8 mouse cellular contexts compared by ENCODE assay signal in genomic region chr4:143238241-143239031, GRCm38 (mm10). TPM values are rescaled to one million over a fixed set of nuclear protein-coding genes. Genes with fewer than 3 reads are reported as not detected.
A peak's percentile ranks its signal among the peaks of the same experiment; 100 is the strongest.
DNase-seq lines count a peak whose midpoint lies in the region; ATAC-seq and TF ChIP-seq lines count a peak whose summit lies in the region.

No protein-coding gene starts in this region.

- DNase-seq in layer of hippocampus, adult 18-20 months (ENCODE audit: low spot score in 2 of 2): peak; percentile 16 to 47
- DNase-seq in layer of hippocampus, adult 9-11 months: no peak
- DNase-seq in embryonic facial prominence, embryonic 10.5 days (ENCODE audit: low spot score): peak; percentile 55
- DNase-seq in limb, embryonic 11.5 days (ENCODE audit: low spot score): peak; percentile 73
- peak; percentile 77 for DNase-seq in midbrain, embryonic 14.5 days
- DNase-seq in stomach, postnatal 0 days (ENCODE audit: low spot score): peak; percentile 45

- no peak for TF ChIP-seq EP300 in stomach, postnatal 0 days (optimal IDR thresholded peaks at IDR 0.05)

- no peaks in the 10 kb centered on the region for H3K27me3 ChIP-seq in embryonic facial prominence, embryonic 10.5 days (replicated peaks; ENCODE audit: low read depth, poor library complexity, severe bottlenecking)
- H3K27me3 ChIP-seq in hindbrain, embryonic 15.5 days: no peaks in the 10 kb centered on the region
- no peaks in the 10 kb centered on the region for H3K27me3 ChIP-seq in limb, embryonic 11.5 days (ENCODE audit: control insufficient read depth, insufficient read depth, low read length)
- H3K27me3 ChIP-seq in midbrain, embryonic 14.5 days (ENCODE audit: control insufficient read depth, insufficient read depth, low read length): no peaks in the 10 kb centered on the region
- H3K27me3 ChIP-seq in stomach, postnatal 0 days (ENCODE audit: control insufficient read depth, insufficient read depth, low read length): no peaks in the 10 kb centered on the region

- no peak overlapping the region for H3K27ac ChIP-seq in embryonic facial prominence, embryonic 10.5 days (replicated peaks)
- H3K27ac ChIP-seq in hindbrain, embryonic 15.5 days (replicated peaks): no peak overlapping the region
- no peak overlapping the region for H3K27ac ChIP-seq in limb, embryonic 11.5 days (replicated peaks; ENCODE audit: low read depth, low read length)
- no peak overlapping the region for H3K27ac ChIP-seq in midbrain, embryonic 14.5 days (replicated peaks; ENCODE audit: low read depth, low read length)
- H3K27ac ChIP-seq in stomach, postnatal 0 days (replicated peaks): no peak overlapping the region

- peak; percentile 46 for ATAC-seq in activated CD4-positive, CD25-positive, alpha-beta regulatory T cell, adult 4 months
- ATAC-seq in hindbrain, embryonic 15.5 days (ENCODE audit: low FRiP score, low read depth): no peak
- ATAC-seq in limb, embryonic 11.5 days (ENCODE audit: insufficient number of reproducible peaks, low FRiP score, low TSS enrichment, low read depth): no peak
- ATAC-seq in midbrain, embryonic 14.5 days (ENCODE audit: low FRiP score, low TSS enrichment): no peak
- no peak for ATAC-seq in stomach, postnatal 0 days (ENCODE audit: low FRiP score, low TSS enrichment)

- H3K9ac ChIP-seq in hindbrain, embryonic 15.5 days: no peak overlapping the region
- no peak overlapping the region for H3K9ac ChIP-seq in limb, embryonic 11.5 days (ENCODE audit: low read length)
- no peak overlapping the region for H3K9ac ChIP-seq in midbrain, embryonic 14.5 days (replicated peaks; ENCODE audit: low read length)
- H3K9ac ChIP-seq in stomach, postnatal 0 days (ENCODE audit: low read length): no peak overlapping the region

- TF ChIP-seq CTCF in stomach, postnatal 0 days (IDR thresholded peaks at IDR 0.05; ENCODE audit: low read depth): peak; percentile 87

- no peaks in the 10 kb centered on the region for H3K36me3 ChIP-seq in embryonic facial prominence, embryonic 10.5 days (replicated peaks)
- H3K36me3 ChIP-seq in hindbrain, embryonic 15.5 days: no peaks in the 10 kb centered on the region
- no peaks in the 10 kb centered on the region for H3K36me3 ChIP-seq in limb, embryonic 11.5 days (ENCODE audit: control insufficient read depth, insufficient read depth, low read length)
- H3K36me3 ChIP-seq in midbrain, embryonic 14.5 days (ENCODE audit: control insufficient read depth, insufficient read depth, low read length): no peaks in the 10 kb centered on the region
- no peaks in the 10 kb centered on the region for H3K36me3 ChIP-seq in stomach, postnatal 0 days (ENCODE audit: control insufficient read depth, insufficient read depth, low read length)

- H3K4me3 ChIP-seq in embryonic facial prominence, embryonic 10.5 days: no peak overlapping the region
- no peak overlapping the region for H3K4me3 ChIP-seq in hindbrain, embryonic 15.5 days
- no peak overlapping the region for H3K4me3 ChIP-seq in limb, embryonic 11.5 days (ENCODE audit: low read depth, low read length)
- H3K4me3 ChIP-seq in midbrain, embryonic 14.5 days (replicated peaks; ENCODE audit: low read depth, low read length): no peak overlapping the region
- H3K4me3 ChIP-seq in stomach, postnatal 0 days (ENCODE audit: low read depth, low read length): no peak overlapping the region

- peak overlapping the region; percentile 32; the same call in 1 of the 2 replicates for H3K4me2 ChIP-seq in hindbrain, embryonic 15.5 days
- H3K4me2 ChIP-seq in limb, embryonic 11.5 days (ENCODE audit: low read depth, severe bottlenecking): no peak overlapping the region
- no peak overlapping the region for H3K4me2 ChIP-seq in midbrain, embryonic 14.5 days (ENCODE audit: low read length)
- H3K4me2 ChIP-seq in stomach, postnatal 0 days (replicated peaks; ENCODE audit: low read depth): peak overlapping the region; percentile 27; the same call in 1 of the 2 replicates

- H3K9me3 ChIP-seq in embryonic facial prominence, embryonic 10.5 days: peaks cover 5% of the 10 kb centered on the region; the same call in 1 of the 2 replicates
- no peaks in the 10 kb centered on the region for H3K9me3 ChIP-seq in hindbrain, embryonic 15.5 days
- no peaks in the 10 kb centered on the region for H3K9me3 ChIP-seq in limb, embryonic 11.5 days (ENCODE audit: control insufficient read depth, low read length)
- H3K9me3 ChIP-seq in midbrain, embryonic 14.5 days (ENCODE audit: control insufficient read depth, low read length): no peaks in the 10 kb centered on the region
- no peaks in the 10 kb centered on the region for H3K9me3 ChIP-seq in stomach, postnatal 0 days (ENCODE audit: control insufficient read depth, low read length)

- peaks cover 4% of the 10 kb centered on the region; the same call in 1 of the 2 replicates for H3K4me1 ChIP-seq in embryonic facial prominence, embryonic 10.5 days
- H3K4me1 ChIP-seq in hindbrain, embryonic 15.5 days (replicated peaks): 0 out of 2 replicates have a peak, but pooled peaks cover 5% of the 10 kb centered on the region
- H3K4me1 ChIP-seq in limb, embryonic 11.5 days (ENCODE audit: control insufficient read depth, insufficient read depth, low read length): no peaks in the 10 kb centered on the region
- H3K4me1 ChIP-seq in midbrain, embryonic 14.5 days (ENCODE audit: control insufficient read depth, insufficient read depth, low read length): no peaks in the 10 kb centered on the region
- no peaks in the 10 kb centered on the region for H3K4me1 ChIP-seq in stomach, postnatal 0 days (replicated peaks; ENCODE audit: control insufficient read depth, insufficient read depth)

- 30% methylated on average over 23 of the region's 23 CpGs for WGBS in embryonic facial prominence, embryonic 10.5 days
- WGBS in hindbrain, embryonic 15.5 days: 24% methylated on average over 23 of the region's 23 CpGs
- 29% methylated on average over 23 of the region's 23 CpGs for WGBS in limb, embryonic 11.5 days
- 29% methylated on average over 23 of the region's 23 CpGs for WGBS in midbrain, embryonic 14.5 days
- WGBS in stomach, postnatal 0 days: 21% methylated on average over 23 of the region's 23 CpGs

RNA-seq across cellular contexts. Expression of gene Prdm2, which starts 25.6 kb away (rescaled TPM):
- total RNA-seq in layer of hippocampus, adult 18-20 months (2021): 10 to 100 TPM; 48.5 to 49.5 TPM
- 10 to 100 TPM; 27.6 to 31.4 TPM for polyA plus RNA-seq in activated CD4-positive, CD25-positive, alpha-beta regulatory T cell, adult 4 months (2017; shearing (Covaris generic))
- 16.8 and 17.4 TPM in 2 replicates for polyA plus RNA-seq in embryonic facial prominence, embryonic 10.5 days (2016; fragmentation: Nextera tagmentation; extraction: Ambion mirVana)
- polyA plus RNA-seq in hindbrain, embryonic 15.5 days (2015; fragmentation: Nextera tagmentation; extraction: Ambion mirVana): 12.7 and 14.0 TPM in 2 replicates
- 15.8 and 16.9 TPM in 2 replicates for polyA plus RNA-seq in limb, embryonic 11.5 days (2014; fragmentation: Nextera tagmentation; extraction: Ambion mirVana)
- 15.0 and 22.0 TPM in 2 replicates for polyA plus RNA-seq in midbrain, embryonic 14.5 days (2014; fragmentation: Nextera tagmentation; extraction: Ambion mirVana)
- polyA plus RNA-seq in stomach, postnatal 0 days (2015; fragmentation: Nextera tagmentation; extraction: Ambion mirVana): 4.7 and 5.0 TPM in 2 replicates

Comparison
In these comparisons a context has a peak if more than half of its experiments do, and no peak if none do; other contexts are left out.
1. H3K4me2 ChIP-seq: peak in hindbrain, embryonic 15.5 days (single experiment) and stomach, postnatal 0 days (single experiment); none in limb, embryonic 11.5 days (single experiment) and midbrain, embryonic 14.5 days (single experiment).